Mouse (Mus musculus): ENCODE results near the gene Ttc39b.

Gene Ttc39b

GRCm38 (mm10) chr4:83232315-83232880 is 91.7 kb downstream of the Ttc39b start:
- no peak for DNase-seq (ENCODE audit: low spot score in 2 of 2)

DNA sequence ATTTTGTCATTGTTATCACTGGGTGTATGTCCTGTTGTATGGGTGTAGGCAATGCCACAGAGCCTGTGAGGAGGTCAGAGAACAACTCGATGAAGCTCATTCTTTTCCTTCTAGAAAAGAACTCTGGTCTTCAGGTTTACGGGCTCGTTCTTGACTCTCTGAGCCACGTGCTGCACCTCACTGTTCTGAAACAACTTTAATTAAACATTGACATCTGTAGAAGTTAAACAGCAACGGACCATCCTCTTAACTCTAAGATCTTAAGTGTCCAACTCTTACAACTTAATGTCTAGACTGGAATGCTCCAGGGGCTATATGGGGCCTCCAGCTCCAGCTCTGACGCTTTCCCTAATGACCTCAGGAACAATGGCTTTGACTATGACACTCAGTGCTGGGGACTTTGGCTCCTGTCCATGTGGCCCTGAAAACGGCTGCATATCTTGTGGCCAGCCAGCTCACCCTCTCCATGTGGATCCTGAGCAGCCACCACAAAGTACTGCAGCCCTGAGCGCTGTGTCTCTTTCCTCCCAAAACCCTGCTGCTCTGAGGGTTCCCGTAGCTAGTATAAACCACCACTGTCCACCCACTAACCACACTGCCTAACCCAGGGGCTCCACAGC is 95.3 kb downstream of the Ttc39b start:
- no peak for DNase-seq (ENCODE audit: low spot score in 2 of 2)

GRCm38 (mm10) chr4:83228073-83228472 is 96.0 kb downstream of the Ttc39b start:
- no peak for DNase-seq (ENCODE audit: low spot score in 2 of 2)

DNA sequence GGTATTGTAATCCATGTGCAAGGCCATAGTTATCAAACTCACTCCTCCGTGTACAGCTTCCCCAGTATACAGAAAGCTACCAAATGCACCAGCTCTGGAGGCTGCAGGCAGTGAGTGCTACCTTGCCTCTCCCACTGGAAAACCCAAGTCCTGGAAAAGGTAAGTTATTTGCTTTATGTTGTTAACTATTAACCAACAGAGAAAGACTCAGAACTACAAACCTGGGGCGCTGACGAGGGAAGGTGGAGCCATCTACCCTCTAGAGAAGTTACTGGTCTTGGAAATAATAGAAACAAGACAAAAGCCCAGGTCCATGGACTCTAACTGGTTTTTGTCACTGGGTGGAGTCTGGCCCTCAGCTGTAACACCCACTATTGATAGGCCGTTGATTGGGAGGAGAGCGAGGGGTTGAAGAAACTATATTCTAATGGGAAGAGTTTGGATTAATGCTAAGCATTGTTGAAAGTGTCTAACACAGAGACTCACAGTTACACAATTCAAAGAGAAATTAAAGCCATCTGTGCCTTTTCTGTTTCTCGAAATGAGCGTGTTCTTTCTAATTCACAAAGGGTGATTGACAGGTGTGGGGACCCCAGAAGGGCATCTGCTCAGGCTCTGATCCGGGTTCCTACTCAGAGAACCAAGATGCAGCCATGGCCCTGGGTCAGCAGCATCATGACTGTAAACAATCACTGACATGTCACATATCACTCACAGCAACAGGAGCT is 98.3 kb downstream of the Ttc39b start:
- no peak for DNase-seq (ENCODE audit: low spot score in 2 of 2)

GRCm38 (mm10) chr4:83224242-83224641 is 99.8 kb downstream of the Ttc39b start:
- DNase-seq (ENCODE audit: low spot score in 2 of 2): no peak

DNA sequence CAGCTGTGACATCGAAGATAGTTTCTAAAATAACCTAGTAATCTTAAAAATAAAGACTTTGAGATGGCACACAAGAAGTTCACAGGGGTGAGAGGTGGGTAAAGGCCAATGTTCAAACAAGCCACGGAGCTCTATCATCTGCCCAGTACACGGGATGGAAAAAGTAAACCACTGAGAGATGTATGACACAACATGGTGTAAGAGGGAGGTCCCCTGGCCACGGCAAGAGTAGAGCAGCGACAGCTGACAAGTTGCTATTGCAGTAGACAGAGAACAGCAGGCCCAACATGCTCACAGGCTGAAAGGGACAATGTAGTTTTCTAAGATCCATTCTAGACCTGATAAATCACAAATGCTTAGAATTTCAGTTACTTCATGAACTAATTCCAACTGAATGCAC is 100.9 kb downstream of the Ttc39b start:
- DNase-seq (ENCODE audit: low spot score in 2 of 2): no peak

DNA sequence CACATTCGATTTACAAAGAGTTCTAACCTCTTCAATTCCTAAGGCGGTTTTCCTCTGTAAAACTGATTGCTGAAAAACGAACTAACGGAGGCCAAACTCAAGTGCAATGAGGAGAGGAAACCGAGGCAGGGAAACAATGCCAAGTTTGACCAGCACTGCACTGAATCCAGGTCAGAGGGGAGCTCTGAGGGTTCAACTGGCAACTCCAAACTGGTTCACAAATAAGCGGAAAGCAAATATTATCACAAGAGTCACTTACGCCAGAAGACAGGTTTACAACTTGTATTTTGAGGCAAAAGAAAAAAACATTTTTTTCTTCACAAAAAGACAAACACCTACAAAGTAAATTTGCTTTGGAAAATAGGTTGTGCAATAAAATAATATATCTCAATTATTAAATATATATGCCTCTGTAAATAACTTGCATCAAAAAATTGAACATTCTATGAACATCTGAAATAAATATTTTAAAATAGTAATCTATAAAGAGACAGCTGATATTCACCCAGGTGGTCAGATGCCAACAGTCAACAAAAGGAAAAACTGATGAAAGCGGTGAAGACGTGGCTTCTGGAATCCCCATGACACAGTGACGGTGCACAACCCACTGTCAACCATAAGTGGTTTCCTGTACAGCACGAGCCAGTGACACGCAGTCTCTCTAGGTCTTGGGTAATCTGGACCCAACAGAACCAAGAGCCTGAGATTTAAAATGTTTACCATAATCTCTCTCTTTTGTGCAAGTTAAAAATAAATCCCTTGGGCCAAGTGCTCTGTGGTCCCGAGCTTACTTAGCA is 103.1 kb downstream of the Ttc39b start:
- DNase-seq (ENCODE audit: low spot score in 2 of 2): no peak

DNA sequence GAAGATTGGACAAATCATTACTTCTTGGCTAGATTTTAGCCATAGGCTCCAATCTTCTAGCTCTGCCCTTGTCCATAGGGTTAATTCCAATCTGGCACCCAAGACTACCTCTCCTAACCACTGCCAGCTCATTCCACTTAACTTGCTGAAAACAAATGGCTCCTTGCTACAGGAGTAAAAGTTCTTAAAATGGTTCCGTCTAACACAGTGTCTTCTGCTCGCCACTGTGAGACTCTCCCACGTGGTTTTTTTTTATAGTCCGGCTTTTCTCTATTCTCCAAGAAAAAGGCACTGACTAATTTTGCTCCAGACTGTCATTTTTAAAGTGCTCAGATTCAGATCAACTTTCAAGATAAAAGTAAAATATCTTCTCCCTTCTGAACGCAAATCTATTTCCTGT is 104.8 kb downstream of the Ttc39b start:
- DNase-seq (ENCODE audit: low spot score in 2 of 2): no peak

GRCm38 (mm10) chr4:83217128-83217527 is 106.9 kb downstream of the Ttc39b start:
- no peak for DNase-seq (ENCODE audit: low spot score in 2 of 2)

GRCm38 (mm10) chr4:83216381-83216780 is 107.7 kb downstream of the Ttc39b start:
- no peak for DNase-seq (ENCODE audit: low spot score in 2 of 2)

DNA sequence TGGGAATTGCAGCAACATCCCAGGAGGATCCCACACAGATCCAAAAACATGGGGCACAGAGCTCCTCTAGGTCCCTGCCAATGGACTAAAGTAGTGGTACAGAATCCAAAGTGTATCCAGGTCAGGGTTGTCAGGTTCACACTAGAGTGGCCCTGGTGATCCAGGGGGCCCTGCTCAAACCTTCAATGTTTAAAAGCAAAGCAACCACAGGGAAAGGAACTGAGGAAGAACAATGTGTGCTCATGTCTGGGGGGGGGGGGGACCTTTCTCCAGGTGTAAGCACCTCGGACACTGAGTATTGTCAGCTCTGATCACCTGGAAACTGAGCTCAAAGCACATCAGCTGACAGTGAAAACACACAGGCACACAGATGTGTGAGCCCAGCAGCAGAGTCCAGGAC is 108.3 kb downstream of the Ttc39b start:
- DNase-seq (ENCODE audit: low spot score in 2 of 2): no peak

GRCm38 (mm10) chr4:83214822-83215558 is 109.1 kb downstream of the Ttc39b start:
- DNase-seq (ENCODE audit: low spot score in 2 of 2): no peak

GRCm38 (mm10) chr4:83213752-83214151 is 110.3 kb downstream of the Ttc39b start:
- no peak for DNase-seq (ENCODE audit: low spot score in 2 of 2)

GRCm38 (mm10) chr4:83211709-83212108 is 112.3 kb downstream of the Ttc39b start:
- no peak for DNase-seq (ENCODE audit: low spot score in 2 of 2)

GRCm38 (mm10) chr4:83210437-83210836 is 113.6 kb downstream of the Ttc39b start:
- DNase-seq (ENCODE audit: low spot score in 2 of 2): no peak

DNA sequence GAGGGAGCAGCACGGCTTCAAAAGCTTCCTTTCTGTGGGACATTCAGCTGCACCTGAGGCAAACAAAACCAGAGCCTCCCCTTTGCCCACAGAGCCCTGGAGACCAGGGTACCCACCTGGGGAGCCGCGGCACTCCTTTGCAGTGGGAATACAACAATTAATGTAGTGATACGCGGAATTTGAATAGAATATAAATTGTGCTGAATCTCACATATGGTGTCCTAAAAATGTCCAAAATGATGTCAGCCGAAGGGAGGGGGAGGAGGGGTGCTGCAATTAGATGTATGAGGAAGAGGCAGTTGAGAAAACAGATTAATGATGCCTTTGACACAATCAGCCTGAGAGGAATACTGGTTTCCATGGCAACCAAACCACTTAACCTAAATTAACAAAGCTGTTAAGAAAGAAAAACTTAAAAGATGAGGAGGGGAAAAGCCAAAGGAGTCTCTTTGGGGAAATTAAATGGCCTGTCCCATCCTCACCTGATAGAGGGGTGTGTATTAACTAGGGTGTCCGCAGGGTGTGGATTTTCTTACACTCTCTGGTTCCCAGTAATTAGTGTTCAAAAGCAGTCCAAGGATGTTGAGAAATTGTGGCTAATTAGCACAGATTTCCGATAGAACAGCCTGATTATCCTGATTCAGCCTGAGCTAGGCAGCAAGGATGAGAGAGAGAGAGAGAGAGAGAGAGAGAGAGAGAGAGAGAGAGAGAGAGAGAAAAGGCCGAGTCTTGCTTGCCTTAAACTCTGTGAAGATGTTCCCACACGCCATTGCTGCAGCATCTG is 117.1 kb downstream of the Ttc39b start:
- DNase-seq (ENCODE audit: low spot score in 2 of 2): no peak

GRCm38 (mm10) chr4:83206416-83206802 is 117.6 kb downstream of the Ttc39b start:
- DNase-seq (ENCODE audit: low spot score in 2 of 2): no peak

- no peak for DNase-seq (ENCODE audit: low spot score in 2 of 2)
Measured at GRCm38 (mm10) chr4:83199391-83199790, 124.7 kb downstream of the Ttc39b start.

GRCm38 (mm10) chr4:83198123-83198522 is 125.9 kb downstream of the Ttc39b start:
- DNase-seq (ENCODE audit: low spot score in 2 of 2): no peak

- no peak for DNase-seq (ENCODE audit: low spot score in 2 of 2)
Measured at GRCm38 (mm10) chr4:83189736-83190135, 134.3 kb downstream of the Ttc39b start.

DNA sequence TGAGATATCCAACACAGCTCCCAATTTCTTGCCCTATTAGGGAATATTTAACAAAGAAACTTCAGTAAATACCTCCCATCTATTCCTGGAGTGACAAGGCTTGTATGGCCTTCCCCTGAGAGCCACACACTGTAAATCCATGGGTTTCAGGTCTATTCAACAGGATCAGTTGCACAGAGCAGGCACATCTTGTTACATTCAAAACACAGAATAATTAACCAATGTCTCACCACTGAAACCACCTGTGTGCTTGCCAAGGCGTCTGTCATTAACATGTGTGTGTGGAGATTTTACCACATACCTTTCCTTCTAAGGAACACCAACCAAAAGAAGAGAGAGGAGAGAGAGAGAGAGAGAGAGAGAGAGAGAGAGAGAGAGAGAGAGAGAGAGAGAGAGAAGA is 136.7 kb downstream of the Ttc39b start:
- DNase-seq (ENCODE audit: low spot score in 2 of 2): no peak
